Mouse (Mus musculus): ENCODE measurements at regions not wholly inside any gene's neighbourhood (a gene's known extent, or its start where the extent isn't known, plus 50 kb on each side); places are given as distances from the start of the nearest gene placed in this dataset.

DNA sequence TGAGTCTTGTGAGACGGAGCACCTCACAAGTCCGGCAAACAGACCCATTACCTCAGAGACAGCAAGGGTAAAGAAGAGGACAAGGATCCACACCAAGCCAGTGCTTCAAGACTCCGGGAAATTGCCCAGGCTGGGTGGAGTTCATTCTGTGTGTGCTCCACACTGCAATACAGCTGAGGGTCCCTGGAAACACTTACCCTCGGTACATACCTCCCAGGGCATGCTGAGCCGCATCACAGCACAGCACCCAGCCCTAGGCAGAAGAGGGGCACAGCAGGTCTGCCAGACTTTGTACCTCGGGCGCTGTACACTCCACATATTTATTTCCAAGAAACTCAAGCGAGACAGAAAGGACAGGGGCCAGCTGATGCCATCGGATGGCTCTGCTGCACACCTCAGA lies 54.5 kb upstream of the Cmc1 start:
- DNase-seq (ENCODE audit: low read depth in 2 of 2, low spot score in 2 of 2): no peak

DNA sequence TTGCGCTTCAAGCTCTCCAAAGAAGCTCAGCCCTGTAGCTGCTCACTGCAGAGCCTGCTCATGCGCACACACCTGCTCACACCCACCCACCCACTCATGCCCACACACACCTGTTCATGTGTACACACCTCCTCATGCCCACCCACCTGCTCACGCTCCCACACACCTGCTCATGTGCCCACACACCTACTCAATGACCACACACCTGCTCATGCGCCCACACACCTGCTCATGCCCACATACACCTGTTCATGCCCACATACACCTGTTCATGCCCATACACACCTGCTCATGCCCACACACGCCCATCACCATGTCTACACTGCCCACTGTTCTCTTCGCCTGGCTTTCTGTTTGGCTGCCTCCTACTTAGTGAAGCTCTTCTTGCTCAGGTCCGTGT lies 56.5 kb upstream of the Cmc1 start:
- DNase-seq (ENCODE audit: low read depth in 2 of 2, low spot score in 2 of 2): no peak

DNA sequence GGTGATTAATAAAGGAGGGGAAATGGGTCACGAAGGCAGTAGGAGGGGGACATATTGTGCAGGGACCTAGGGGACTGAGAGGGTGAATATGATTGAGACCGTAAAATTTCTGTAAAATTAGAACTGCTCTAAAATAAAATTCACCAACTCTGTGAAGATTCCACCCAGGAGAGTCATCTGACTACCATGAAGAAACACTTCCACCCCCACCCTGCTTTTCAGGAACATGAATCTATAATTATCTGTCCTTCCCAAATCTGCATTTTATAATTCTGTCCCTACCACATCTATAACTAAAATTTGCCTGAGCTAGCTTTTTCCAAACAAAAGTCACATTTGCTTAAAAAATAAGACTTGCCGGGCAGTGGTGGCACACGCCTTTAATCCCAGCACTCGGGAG lies 69.7 kb upstream of the Cmc1 start:
- no peak for DNase-seq (ENCODE audit: low read depth in 2 of 2, low spot score in 2 of 2)

DNA sequence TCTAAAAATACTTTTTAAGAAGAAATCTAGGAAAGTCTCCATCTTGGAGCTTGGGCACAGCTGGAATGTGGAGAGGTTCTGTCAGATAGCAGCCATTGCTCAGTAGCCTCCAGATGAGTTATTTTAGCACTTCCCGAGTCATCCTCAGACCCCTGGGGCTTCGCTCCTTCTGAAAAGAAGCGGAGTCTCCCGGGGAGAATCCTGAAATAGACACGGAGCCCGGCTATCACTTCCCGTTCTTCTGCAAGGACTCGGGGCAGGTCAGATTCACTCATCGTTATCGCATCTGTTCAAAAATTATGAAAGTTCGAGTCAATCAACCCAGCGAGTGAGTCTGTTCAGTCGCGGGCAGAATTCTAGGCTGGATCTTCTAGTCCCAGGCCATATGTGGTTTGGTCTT lies 71.2 kb upstream of the Cmc1 start:
- DNase-seq (ENCODE audit: low read depth in 2 of 2, low spot score in 2 of 2): no peak

DNA sequence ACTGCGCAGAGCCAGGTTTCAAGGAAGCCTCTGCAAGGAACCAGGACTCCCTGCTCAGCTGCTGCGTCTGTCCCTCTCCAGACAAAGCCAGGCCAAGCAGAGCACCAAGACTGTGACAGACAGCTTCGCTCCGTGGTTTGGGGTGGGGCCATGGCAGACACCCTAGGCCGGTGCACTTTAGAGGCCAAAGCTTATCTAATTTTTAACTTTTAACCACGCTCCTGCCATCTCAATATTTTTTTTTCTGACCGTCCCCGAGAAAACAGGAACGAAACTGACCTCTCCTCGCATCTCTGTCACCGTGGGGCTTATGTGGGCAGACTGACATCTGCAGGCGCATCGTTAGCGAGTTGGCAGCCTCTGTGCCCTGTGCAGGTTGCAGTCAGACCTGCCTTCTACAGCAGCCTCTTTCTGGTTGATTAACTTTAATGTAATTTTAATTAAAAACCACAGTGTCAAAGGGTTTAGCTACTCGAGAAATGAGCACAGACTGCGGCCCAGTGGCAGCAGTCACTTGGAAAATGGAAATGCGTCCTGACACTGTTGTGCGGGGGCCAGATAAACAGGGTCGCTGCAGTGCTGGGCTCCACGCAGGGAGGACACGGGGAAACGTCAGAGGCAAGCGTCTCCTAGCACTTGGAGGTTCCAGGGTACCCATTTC lies 77.6 kb upstream of the Cmc1 start:
- DNase-seq (ENCODE audit: low read depth in 2 of 2, low spot score in 2 of 2): no peak

DNA sequence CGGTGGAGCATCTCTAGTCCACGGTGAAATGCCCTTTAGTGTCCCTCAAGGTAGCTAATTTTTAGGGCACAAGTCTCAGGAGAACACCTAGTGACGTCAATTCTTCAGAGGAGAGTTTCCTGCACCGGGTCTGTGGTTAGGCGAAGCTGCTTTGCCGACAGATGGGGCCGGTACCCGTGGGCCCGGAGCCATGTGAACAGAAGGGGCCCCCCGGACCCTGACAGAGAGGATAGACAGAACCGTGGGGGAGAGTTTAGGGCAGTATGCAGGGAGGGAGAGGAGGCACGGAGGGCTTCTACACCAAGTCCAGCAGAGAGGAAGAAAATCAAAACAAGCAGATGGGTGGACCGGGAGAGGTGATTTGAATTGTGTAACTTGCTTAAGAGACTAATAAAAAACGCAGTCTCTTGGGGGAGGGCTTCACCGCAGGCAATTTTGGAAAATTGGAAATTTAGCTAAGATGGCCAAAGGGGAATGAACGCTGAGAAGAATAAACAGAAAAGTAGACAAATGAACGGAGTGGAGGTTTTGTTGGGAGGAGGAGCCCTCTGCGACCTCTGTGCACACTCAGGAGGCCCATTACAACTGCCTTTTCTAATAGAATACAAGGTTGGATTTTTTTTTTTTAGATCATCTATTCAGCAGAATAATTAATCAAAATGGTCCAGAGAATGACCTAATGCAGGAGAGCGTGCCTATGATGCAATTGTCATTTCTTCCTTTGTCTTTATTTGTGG lies 78.9 kb upstream of the Cmc1 start:
- DNase-seq (ENCODE audit: low read depth in 2 of 2, low spot score in 2 of 2): no peak

DNA sequence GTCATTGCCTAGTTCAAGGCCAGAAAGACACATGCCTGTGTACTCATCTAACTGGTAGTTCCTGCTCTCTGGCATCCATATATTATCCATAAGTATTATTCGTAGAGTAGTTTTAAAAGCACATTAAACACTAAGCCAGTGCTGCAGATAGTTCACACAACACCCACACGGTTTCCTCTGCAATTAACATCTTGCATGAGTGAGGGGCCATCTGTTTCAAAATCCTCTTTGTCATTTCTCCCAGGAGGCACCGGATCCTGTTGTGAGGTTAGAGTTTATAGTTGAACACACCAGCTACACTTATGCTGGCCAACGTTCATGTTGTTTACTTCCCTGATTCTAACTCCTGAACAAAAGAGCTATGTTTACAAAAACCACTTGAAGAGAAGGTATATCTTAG lies 90.7 kb upstream of the Cmc1 start:
- no peak for DNase-seq (ENCODE audit: low read depth in 2 of 2, low spot score in 2 of 2)

DNA sequence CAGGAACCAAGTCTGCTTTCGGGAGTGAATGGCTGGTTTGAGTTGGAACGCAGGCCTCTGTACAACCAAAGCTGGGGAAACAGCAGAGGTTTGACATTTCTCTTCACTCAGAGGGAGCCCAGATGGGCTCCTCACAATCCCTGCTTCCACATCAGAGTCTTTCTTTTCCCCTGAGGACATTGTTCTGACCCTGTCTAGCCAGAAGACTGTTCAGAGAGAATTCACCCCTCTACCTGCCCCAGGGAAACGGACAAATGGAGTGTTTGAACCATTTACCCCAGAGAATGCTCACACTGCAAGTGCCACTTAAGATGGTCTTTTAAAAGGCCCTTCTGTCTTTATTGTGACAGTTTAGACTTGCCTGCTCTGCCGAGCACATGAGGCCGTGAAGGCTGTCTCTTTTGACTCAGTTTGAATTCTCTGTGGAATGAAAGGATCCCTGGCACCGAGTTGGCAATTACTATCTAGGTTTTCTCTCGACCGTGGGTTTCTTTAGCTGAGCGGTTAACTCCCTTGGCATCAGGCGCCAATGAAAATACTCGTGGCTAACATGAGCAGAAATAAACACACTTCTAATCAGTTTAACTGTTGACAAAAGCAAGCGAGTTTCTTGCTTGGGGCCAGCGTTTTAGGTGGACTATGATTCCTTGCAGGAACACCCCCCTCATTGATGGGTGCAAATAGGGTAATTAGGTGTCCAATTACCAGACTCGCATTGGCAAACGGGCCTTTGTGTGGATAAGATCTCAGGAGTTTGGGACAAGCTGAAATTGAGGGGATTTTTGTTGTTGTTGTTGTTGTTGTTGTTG lies 97.0 kb upstream of the Cmc1 start:
- no peak for DNase-seq (ENCODE audit: low read depth in 2 of 2, low spot score in 2 of 2)

DNA sequence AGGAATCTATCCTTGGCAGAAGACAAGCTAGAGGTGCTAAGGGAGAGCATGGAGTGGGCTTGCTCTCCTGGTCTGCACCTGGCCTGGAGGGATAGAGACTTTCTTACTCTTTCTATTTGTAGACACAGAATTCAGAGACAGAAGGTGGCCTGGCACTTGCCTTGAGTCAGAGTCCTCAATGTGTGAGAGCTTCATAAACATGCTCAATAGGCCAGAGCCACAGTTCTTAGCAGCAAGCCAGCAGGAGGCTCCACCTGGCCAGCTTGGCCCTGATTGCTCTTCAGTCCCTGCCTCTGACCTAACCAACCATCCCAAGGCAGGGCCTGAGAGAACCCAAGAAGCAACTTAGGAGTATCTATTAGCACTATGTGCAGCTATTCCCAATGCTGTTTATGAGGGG lies 103.9 kb upstream of the Cmc1 start:
- DNase-seq (ENCODE audit: low read depth in 2 of 2, low spot score in 2 of 2): peak in 1 of 2 experiments; percentile 13

DNA sequence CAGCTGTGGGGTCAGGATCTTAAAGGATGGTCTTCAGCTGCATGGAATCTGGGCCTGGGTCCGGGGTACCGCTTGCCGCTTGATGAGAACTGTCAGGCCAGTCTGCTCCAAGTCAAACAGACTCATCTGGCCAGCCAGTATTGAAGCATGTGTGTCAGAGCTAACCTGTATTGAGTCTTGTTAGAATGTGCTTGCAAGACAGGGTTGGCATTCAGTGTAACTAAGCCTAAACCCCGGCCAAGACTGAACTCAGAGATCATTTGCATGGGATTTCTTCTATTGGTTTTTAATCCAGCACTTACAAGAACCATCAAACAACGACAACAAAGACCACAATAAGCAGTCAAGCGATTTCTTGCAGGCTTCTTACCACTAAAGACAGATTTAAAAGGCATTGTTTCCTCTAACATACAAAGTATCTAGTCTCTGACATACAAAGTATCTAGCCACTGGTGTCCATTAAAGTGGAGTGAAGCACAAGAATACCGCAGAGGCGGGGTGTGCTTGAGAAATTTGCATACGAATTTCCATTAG lies 105.3 kb upstream of the Cmc1 start:
- no peak for DNase-seq (ENCODE audit: low read depth in 2 of 2, low spot score in 2 of 2)

DNA sequence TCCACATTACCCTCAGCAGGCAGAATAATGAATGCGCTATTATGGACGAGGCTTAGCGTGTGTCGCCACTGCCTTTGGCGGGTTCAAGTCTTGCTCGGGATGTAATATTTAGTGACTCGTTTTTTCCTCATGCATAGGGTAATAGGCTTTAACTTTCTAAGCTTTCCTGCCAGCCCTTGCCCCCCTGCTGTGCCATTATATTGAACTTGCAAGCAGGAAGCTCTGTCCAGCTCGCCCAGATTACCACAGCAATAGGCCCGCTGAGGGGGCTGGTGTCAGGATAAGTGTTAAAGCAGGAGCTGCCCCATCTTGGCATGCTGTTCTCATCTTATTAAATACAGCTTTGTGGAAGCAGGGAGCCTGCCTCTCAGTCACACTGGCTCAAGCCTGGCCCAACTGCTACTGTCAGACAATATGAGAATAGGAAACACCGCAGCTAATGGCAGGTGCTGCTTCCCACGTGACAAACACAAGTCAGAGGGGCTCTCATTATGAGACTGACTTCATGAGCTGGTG lies 105.8 kb upstream of the Cmc1 start:
- DNase-seq (ENCODE audit: low read depth in 2 of 2, low spot score in 2 of 2): no peak

DNA sequence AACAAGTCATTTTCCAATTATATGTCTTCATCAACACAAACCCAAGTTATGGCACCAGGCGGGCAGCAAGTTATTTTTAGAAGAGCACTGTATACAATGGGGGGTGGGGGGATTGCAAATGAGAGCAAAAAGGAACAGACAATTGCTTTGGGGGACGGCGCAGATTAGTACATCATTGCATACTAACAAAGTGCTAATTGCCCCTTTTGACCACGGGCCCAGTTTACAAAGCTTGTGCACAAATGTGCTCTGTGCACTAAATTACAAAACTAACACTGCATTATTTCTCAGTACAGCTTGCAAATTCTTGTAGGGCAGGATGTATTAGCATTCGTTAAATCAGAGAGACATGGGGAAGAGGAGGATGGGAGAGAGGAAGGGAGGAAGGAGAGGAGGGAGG lies 116.3 kb upstream of the Cmc1 start:
- DNase-seq (ENCODE audit: low read depth in 2 of 2, low spot score in 2 of 2): no peak

DNA sequence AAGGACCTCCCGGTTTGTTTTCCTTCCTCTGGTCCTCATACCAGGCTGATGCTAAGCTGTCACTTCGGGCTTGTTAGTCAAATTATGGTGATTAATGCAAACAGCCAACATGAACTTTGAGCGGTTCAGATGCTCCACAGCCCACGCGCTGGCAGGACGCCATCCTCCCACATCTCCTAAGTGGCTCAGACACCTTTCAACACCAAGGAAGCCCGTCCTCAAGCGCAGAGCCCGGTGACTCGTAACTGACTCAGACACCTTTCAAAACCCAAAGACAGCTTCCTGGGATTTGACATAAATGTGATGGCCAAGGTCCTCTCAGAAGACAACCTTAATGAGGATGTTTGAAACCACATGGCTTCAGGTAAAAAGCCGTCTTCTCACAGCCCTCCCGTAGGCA lies 121.7 kb upstream of the Cmc1 start:
- DNase-seq (ENCODE audit: low read depth in 2 of 2, low spot score in 2 of 2): no peak

DNA sequence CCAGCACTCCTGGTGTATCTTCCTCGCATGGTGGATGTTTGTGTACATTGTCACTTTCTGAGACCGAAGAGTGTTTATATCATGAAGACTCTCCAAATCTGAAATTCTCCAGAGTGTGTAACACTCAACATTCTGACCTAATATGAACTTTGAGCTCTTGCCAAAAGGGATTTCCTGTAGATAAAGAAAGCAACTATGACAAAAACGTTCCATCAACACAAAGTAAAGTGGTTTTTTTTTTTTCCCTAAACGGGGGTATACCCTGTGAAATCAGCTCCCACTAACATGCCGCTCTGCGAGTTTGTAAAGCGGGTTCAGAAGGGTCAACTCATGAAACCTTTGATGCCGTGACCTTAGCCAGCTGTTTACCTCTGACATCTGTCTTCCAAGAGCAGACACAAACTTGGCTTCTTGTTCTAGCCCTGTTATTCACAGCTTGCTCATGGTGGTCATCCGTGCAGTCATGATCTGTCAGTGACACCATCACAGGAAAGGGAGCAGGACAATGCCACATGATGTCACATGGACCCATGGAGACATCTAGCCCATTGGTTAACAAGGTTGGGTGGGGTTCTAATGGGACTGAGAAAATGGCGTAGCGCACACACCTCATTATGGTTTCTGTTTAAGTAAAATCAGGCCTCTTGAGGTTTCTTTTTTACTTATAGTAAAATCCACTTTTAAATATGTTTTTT lies 122.9 kb upstream of the Cmc1 start:
- DNase-seq (ENCODE audit: low read depth in 2 of 2, low spot score in 2 of 2): no peak

DNA sequence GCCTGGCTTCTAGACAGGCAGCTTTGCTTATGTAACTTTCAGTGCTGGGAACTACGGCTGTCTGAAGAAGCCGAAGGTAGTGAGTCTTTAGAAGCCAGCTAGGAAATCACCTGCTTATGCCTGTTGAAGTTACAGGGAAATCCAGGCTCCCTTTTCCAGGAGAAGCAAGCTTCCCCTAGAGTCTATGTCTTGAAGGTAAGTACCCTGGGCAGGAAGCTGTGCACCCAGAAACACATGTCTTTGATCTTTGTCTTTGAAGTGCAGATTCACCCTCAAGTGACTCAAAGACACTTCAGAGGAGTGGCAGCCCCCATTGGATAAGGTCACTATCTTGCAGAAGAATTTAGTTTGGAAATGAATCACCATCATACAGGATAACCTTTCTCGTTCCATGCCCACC lies 135.5 kb upstream of the Cmc1 start:
- peak; percentile 17 to 35 for DNase-seq (ENCODE audit: low read depth in 2 of 2, low spot score in 2 of 2)

DNA sequence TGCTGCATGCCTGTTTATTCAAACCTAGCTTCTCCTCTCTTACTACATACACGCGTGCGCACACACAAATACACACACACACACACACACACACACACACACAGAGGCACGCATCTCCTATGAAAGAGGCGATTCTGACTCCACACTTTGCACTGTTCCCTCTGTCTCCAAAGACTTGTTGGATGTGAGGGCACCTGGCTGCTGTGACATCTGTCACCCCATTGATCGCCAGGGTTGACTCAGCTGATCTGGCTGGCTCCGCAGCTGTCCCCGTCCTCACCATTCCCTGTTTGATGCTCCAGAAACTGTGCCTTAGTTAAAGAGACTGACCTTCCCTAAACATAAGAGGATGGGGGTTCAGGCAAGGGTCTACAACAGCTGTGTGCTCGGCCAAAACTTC lies 137.6 kb upstream of the Cmc1 start:
- DNase-seq (ENCODE audit: low read depth in 2 of 2, low spot score in 2 of 2): no peak

DNA sequence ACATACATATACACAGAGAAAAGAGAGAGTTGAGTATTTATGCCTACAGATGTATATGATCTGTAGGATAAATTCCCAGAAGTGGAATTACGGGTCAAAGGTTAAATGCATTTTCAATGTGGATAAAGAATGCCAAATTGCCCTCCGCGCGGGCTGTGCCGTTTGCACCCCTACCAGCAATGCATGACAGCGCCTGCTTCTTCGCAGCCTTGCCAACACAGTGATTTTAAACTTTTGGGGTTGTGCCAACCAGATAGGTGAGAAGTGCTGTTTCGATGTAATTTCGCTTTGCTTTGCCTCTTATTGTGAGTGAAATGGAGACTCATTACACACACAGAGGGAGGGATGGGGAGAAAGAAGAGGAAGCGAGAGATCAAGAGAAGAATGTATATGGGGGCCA lies 142.9 kb upstream of the Cmc1 start:
- no peak for DNase-seq (ENCODE audit: low read depth in 2 of 2, low spot score in 2 of 2)

DNA sequence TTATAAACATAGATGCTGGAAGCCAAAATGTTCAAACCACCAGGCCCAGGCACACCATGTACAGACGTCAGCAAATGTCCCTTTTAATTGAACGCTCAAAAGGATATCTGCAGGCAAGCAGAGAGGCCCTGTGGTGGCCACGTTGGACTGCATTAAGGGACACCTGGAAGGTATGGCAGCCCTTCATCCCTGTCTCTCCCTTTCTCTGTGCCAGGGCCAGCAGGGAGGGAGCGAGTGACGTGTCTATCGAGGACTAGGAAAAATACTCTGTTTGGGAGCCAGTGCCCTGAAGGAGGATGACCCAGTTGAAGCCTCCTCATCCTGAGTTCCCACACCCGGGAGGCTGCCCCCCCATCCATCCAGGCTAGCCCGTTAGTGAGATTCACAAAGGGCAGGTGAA lies 144.0 kb upstream of the Cmc1 start:
- no peak for DNase-seq (ENCODE audit: low read depth in 2 of 2, low spot score in 2 of 2)

DNA sequence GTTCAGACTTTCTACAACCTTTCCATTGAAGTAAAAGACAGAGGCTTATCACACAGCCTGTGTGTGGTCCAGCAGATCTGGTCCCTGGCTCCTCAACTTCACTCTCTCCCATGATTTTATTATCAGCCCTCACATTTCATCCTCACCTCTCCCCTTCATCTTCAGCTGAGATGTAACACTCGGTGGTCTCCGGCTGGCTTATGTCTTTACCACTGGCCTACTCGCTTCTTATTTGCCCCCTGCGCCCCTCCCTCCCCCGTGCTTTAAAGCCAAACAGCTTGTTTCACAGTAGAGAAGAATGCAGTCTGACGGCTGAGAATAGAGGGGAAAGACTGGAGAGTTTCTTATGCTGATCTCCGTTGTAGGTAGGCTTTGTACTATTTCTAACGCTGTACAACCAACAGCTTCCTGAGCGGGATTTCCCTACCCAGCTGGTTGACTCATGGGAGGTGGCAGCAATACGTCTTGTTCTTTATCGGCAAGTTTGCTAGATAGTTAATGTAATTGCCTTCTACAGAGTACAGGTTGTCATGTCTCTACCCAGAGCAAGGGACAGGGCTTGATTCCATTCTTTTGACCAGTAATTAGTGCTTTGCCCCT lies 152.9 kb upstream of the Cmc1 start:
- DNase-seq (ENCODE audit: low read depth in 2 of 2, low spot score in 2 of 2): no peak

DNA sequence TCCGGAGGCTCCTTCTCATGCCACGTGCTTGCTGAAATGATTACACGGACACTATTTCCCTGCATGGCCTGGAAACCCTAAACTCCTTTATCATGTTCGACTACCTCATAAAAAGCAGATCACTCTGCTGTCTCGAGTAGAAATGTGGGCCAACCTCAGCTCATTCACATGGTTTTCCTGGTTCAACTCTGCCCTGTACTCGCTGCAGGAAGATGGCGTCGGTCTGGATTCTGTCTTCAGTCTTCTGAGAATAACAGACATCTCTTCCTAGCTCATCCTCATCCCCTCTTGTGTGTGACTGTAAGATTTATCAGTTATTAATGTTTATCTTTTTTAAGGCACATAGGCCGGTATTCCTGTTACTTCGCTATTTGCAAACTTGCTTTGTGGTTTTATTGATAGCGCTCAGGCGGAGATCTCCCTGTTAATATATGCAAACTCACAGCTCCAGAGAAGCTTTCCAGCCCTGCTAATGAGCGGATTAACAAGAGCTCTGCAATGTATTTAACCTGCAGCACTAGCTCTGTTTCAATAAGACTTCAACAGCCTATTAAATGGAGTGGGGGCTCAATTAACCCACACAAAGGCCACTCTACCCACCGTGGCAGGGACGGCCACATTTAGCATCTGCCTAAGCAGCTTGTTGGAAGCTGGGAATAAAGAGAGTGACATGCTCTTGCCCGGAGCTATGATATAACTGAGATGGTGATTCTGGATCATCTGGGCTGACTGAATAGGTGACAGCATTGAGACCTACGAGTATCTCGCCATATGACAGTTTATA lies 159.5 kb upstream of the Eomes start:
- no peak for DNase-seq (ENCODE audit: low read depth in 2 of 2, low spot score in 2 of 2)
